Mouse (Mus musculus) small intestine, adult 2 months (tissue): ENCODE measurements around the gene Mitf. TPM values are rescaled to one million over a fixed set of nuclear protein-coding genes. Genes with fewer than 3 reads are reported as not detected.

Experiments
- H3K27ac ChIP-seq: fragments of 200-500 bp; 2 replicates; pipeline ENCODE4 v1.5.1; 2012; ENCODE audit warnings: low read depth, low read length, control low read depth, inconsistent platforms; ENCODE audit not compliant: insufficient read depth
- H3K27me3 ChIP-seq: fragments of 200-500 bp; 2 replicates; pipeline ENCODE4 v1.6.1; 2012; ENCODE audit warnings: mild to moderate bottlenecking, moderate library complexity, low read length, inconsistent platforms; ENCODE audit not compliant: control insufficient read depth, insufficient read depth
- H3K36me3 ChIP-seq: fragments of 200-500 bp; 2 replicates; pipeline ENCODE4 v1.6.1; 2012; ENCODE audit warnings: mild to moderate bottlenecking, low read length, control low read depth, inconsistent platforms; ENCODE audit not compliant: control insufficient read depth, insufficient read depth
- H3K4me1 ChIP-seq: fragments of 200-500 bp; 2 replicates; pipeline ENCODE4 v1.6.1; 2012; ENCODE audit warnings: low read length, inconsistent platforms, mixed read lengths; ENCODE audit not compliant: control insufficient read depth, insufficient read depth, insufficient read length
- H3K4me3 ChIP-seq: fragments of 200-500 bp; 2 replicates; pipeline ENCODE4 v1.5.1; 2012; ENCODE audit warnings: low read depth, mild to moderate bottlenecking, control low read depth, inconsistent platforms, low read length, moderate library complexity
- CTCF ChIP-seq: fragments of 200-500 bp; IDR thresholded peaks from 2 replicates; pipeline ENCODE4 v1.5.1; 2012; ENCODE audit warnings: low read depth, mild to moderate bottlenecking, control low read depth, inconsistent platforms, low read length, moderate library complexity, mixed read lengths; ENCODE audit not compliant: insufficient replicate concordance, insufficient read length; ENCODE audit errors: extremely low read depth
- POLR2A ChIP-seq: fragments of 200-500 bp; IDR thresholded peaks from 2 replicates; pipeline ENCODE4 v1.6.1; 2012; ENCODE audit warnings: low read depth, mild to moderate bottlenecking, control low read depth, inconsistent platforms, low read length, moderate library complexity
- WGBS: fragments of 180-500 bp; shearing (Covaris S2); methylation state at CpG from one replicate; pipeline ENCODE4 v1.1.7; 2018; 5-methylcytosine and 5-hydroxymethylcytosine counted together
- polyA plus RNA-seq: library from polyadenylated mRNA; depleted of rRNA; stranded (reverse); fragments of >200 nt; gene quantifications from 2 replicates; pipeline ENCODE4 v1.2.3, GENCODE M21; 2012

Gene Mitf
- polyA plus RNA-seq, 1 experiment: 0.63 TPM

DNA sequence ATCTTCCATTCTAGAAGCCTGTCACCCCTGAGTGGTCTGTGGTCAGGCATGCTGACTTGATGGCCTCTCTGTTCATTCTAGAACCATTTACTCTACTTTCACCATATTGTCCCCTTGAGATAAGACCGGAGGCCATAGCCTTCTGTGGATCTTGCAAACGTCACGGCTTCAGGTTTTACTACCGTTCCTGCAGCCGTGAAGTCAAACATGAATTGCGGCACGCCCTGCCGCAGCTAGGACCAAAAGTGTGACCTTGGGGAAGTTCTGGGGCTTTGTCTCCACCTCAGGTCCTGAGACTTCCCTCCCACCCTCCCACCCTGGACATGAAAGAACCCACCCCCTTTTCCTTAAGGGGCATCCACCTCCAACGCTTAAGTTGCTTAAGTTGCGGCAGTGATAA, 149.8 kb downstream of the Mitf start:
- 36% methylated on average over 10 of the region's 10 CpGs for WGBS
- no peak overlapping the region for H3K27ac ChIP-seq
- TF ChIP-seq CTCF (no peak), POLR2A (no peak)

DNA sequence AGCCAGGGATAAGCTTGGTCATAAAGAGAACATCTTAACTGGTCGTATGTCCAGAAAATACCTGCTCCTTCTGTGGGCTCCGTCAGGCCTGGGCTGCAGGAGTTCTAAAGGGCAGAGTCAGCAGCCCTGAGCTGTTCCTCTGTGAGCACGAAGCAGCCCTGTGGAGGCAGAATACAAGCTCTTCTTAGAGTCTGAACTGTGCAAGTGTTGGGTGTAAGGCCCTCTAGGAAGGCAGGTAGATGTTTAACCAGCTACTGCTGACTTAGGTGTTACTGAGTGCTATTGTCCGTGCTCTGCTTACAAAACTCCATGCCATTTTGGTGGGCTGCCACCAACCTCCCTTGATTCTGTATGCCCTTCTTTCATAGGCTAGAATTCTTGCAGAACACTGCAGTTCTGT, 151.4 kb downstream of the Mitf start:
- H3K36me3 ChIP-seq: no peaks in the 10 kb centered on the region
- H3K4me1 ChIP-seq: no peaks in the 10 kb centered on the region
- 67% methylated on average over 4 of the region's 4 CpGs for WGBS
- H3K27me3 ChIP-seq: no peaks in the 10 kb centered on the region
- no peak overlapping the region for H3K4me3 ChIP-seq
- H3K27ac ChIP-seq: no peak overlapping the region
- no peak for TF ChIP-seq CTCF
- no peak for TF ChIP-seq POLR2A

More for the DNA sequence above, 149.8 kb downstream of the Mitf start:
- no peaks in the 10 kb centered on the region for H3K4me1 ChIP-seq
- no peak overlapping the region for H3K4me3 ChIP-seq
- H3K36me3 ChIP-seq: no peaks in the 10 kb centered on the region
- no peaks in the 10 kb centered on the region for H3K27me3 ChIP-seq

DNA sequence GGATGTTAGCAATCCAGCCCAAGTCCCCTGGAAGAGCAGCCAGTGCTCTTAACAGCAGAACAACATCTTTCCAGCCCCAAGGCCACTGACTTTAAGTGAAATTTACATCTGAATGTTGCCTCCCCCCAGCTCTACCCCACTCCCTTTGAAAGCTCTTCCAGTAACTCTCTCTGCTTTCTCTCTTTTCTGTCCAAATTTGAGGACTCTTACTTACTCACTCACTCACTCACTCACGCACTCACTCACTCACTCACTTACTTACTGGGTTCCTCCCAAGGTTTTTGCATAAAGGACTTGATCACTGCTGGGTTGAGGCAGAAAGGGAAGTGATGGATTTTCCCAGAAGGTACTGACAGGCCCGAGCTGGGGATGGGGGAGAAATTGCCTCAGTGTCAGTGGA, 154.9 kb downstream of the Mitf start:
- TF ChIP-seq POLR2A (no peak), CTCF (no peak)
- Histone ChIP-seq H3K4me1 (no peaks in the 10 kb centered on the region), H3K27me3 (no peaks in the 10 kb centered on the region), H3K27ac (no peak overlapping the region), H3K36me3 (no peaks in the 10 kb centered on the region), H3K4me3 (no peak overlapping the region)
- 59% methylated on average over 2 of the region's 2 CpGs for WGBS

DNA sequence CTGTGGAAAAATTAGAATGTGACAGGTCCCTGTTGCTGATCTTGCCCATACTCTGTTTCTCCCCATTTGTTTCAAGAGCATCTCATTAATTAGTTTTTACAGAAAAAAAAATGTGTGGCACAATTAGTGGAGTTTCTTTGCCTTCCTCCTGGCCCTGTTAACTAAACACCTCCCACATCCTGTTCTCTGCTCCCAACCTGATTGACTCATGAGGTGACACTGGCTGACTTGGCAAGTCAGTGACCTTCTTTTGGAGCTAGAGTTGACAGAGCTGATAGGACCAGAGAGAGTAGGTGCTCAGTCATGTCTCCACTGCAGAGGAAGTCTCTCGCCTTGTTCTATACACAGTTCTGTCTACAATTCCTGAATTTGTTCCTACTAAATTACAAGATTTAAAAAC, 155.5 kb downstream of the Mitf start:
- WGBS: 74% methylated on average over 1 of the region's 1 CpGs
- H3K27me3 ChIP-seq: no peaks in the 10 kb centered on the region
- H3K27ac ChIP-seq: no peak overlapping the region
- H3K4me1 ChIP-seq: no peaks in the 10 kb centered on the region
- H3K4me3 ChIP-seq: no peak overlapping the region
- no peak for TF ChIP-seq CTCF
- H3K36me3 ChIP-seq: no peaks in the 10 kb centered on the region

DNA sequence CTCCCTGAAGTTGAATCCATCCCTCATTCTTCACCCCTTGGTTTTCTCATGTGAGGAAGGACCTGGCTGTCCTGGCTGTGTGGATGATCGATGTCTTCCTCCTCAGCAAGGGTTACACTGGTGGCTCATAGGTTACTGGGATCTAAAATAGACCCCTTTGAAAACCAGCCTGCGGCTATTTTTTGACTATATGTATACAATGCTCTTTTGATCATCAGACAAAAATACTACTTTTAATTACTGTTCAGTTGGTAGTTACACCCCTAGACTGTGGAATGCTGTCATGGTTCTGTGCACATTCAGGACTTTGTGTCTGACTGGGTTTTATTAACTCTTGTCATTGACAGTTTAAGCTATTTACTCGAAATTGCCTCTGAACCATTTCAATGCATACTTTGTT, 157.9 kb downstream of the Mitf start:
- H3K36me3 ChIP-seq: no peaks in the 10 kb centered on the region
- 73% methylated on average over 3 of the region's 3 CpGs for WGBS
- no peak overlapping the region for H3K27ac ChIP-seq
- H3K4me1 ChIP-seq: no peaks in the 10 kb centered on the region
- no peak overlapping the region for H3K4me3 ChIP-seq
- TF ChIP-seq CTCF (no peak), POLR2A (no peak)
- H3K27me3 ChIP-seq: no peaks in the 10 kb centered on the region

DNA sequence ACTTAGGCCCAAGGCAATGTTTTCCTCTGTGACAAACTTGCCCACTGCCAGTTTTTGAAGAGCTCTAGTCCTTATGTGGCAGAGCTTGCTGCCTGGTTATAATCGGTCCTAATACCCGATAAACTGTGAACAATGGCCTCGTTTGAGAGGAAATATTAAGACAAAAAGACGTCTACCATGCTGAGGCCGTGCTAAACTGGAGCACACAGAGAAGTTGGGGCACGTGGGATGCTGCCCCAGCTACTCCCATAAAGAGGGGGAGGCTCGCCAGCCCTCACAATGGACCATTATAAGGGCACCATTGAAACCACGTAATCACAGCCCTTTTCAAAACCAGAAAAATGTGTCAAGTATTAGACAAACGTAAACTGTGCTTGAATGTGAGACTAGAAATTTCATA, 174.8 kb downstream of the Mitf start:
- H3K4me3 ChIP-seq: no peak overlapping the region
- WGBS: 78% methylated on average over 9 of the region's 9 CpGs
- no peak for TF ChIP-seq CTCF
- no peak for TF ChIP-seq POLR2A
- H3K27me3 ChIP-seq: no peaks in the 10 kb centered on the region
- no peaks in the 10 kb centered on the region for H3K4me1 ChIP-seq
- no peak overlapping the region for H3K27ac ChIP-seq
- H3K36me3 ChIP-seq: no peaks in the 10 kb centered on the region

DNA sequence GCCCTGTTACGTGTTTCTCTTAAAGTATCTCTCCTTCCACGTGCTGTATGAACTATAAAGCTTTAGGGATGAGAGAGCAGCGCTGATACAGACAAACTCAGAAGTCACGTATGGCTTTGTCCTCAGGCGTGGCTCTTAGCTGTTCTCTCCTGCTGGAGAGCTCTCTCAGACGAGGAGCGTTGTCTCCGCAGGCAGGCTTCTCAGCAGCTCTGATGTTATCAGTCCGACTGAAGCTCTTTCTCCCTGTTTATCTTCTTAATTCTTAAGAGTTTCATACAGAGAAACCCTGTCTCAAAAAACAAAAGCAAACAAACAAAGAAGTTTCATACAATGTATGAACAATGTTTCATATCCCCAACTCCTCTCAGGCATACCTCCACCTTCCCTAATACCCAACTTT, 178.8 kb downstream of the Mitf start:
- no peak overlapping the region for H3K27ac ChIP-seq
- H3K4me3 ChIP-seq: no peak overlapping the region
- TF ChIP-seq POLR2A (no peak), CTCF (no peak)
- no peaks in the 10 kb centered on the region for H3K36me3 ChIP-seq
- no peaks in the 10 kb centered on the region for H3K27me3 ChIP-seq
- H3K4me1 ChIP-seq: no peaks in the 10 kb centered on the region
- WGBS: 61% methylated on average over 9 of the region's 9 CpGs

DNA sequence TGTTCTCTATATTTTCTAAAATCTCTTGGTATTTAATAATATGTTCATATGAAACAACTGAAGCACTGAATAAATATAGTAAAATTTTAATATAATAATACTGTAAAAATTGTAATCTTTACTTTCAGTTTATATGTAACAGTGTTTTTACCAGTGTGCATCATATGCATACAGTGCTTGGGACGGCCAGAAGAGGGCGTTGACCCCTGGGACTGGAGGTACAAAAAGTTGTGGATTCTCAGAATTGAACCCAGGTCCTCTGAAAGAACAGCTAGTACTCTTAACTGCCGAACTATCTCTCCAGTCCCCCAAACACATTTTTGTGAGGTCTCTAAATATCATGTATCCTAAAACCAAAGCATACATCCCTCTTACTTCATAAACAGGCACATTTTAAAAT, 179.6 kb downstream of the Mitf start:
- WGBS: 71% methylated on average over 3 of the region's 3 CpGs
- H3K36me3 ChIP-seq: no peaks in the 10 kb centered on the region
- no peak overlapping the region for H3K27ac ChIP-seq
- no peaks in the 10 kb centered on the region for H3K27me3 ChIP-seq
- no peaks in the 10 kb centered on the region for H3K4me1 ChIP-seq
- TF ChIP-seq POLR2A (no peak), CTCF (no peak)
- H3K4me3 ChIP-seq: no peak overlapping the region
